Mouse (Mus musculus) liver, embryonic 14.5 days (tissue): ENCODE measurements around the gene Incenp. TPM values are rescaled to one million over a fixed set of nuclear protein-coding genes. Genes with fewer than 3 reads are reported as not detected.
"Not testable (repeated sequence)": the region's sequence is repeated elsewhere in the genome, so short reads cannot be mapped to it uniquely, and the experiment has no call there.

Experiments used
- ATAC-seq: fragments of 200-750 bp; cut with Nextera tagmentation; 2 replicates; pipeline ENCODE4 v1.8.0; 2017; ENCODE audit warnings: moderate number of reproducible peaks, mild to moderate bottlenecking, moderate library complexity; ENCODE audit not compliant: insufficient read depth
- DNase-seq, 3 experiments: peaks; one replicate each; pipeline ENCODE4 v3.0.0-alpha.2; 2012 to 2013; ENCODE audit warnings: low read depth in 3 of 3, low spot score in 3 of 3
- H3K27ac ChIP-seq: fragments of 300-500 bp; sonication (generic); 2 replicates; pipeline ENCODE4 v1.5.1; 2014; ENCODE audit warnings: moderate library complexity, mild to moderate bottlenecking, control low read depth, inconsistent platforms
- H3K27me3 ChIP-seq: fragments of 300-500 bp; sonication (generic); 2 replicates; pipeline ENCODE4 v1.6.1; 2014; ENCODE audit warnings: mild to moderate bottlenecking, low read length, moderate library complexity; ENCODE audit not compliant: control insufficient read depth, insufficient read depth
- H3K36me3 ChIP-seq: fragments of 300-500 bp; sonication (generic); replicated peaks from 2 replicates; pipeline ENCODE4 v1.6.1; 2014; ENCODE audit warnings: low read depth; ENCODE audit not compliant: control insufficient read depth, insufficient read depth
- H3K4me1 ChIP-seq, 2 experiments: fragments of 200-500 bp in 1 of 2; fragments of 300-500 bp in 1 of 2; sonication (generic) in 1 of 2; replicated peaks; 2 replicates each; pipeline ENCODE4 v1.6.1; 2012 to 2014; ENCODE audit warnings: antibody characterized with exemption in 1 of 2, inconsistent platforms in 1 of 2, low read length in 1 of 2; ENCODE audit not compliant: control insufficient read depth in 2 of 2, insufficient read depth in 2 of 2
- H3K4me2 ChIP-seq: fragments of 300-500 bp; sonication (generic); 2 replicates; pipeline ENCODE4 v1.6.1; 2014; ENCODE audit warnings: low read depth, mild to moderate bottlenecking, control low read depth, moderate library complexity
- H3K4me3 ChIP-seq, 2 experiments: fragments of 200-500 bp in 1 of 2; fragments of 300-500 bp in 1 of 2; sonication (generic) in 1 of 2; 2 replicates each; pipeline ENCODE4 v1.5.1; 2012 to 2014; ENCODE audit warnings: low read depth in 2 of 2, low read length in 2 of 2, mild to moderate bottlenecking in 2 of 2, control low read depth in 1 of 2, inconsistent platforms in 1 of 2, moderate library complexity in 1 of 2; ENCODE audit not compliant: insufficient read depth in 1 of 2
- H3K9ac ChIP-seq: fragments of 300-500 bp; sonication (generic); replicated peaks from 2 replicates; pipeline ENCODE4 v1.6.1; 2014; ENCODE audit warnings: mild to moderate bottlenecking, control low read depth, moderate library complexity
- H3K9me3 ChIP-seq: fragments of 300-500 bp; sonication (generic); 2 replicates; pipeline ENCODE4 v1.6.1; 2016; ENCODE audit warnings: low read length, mixed read lengths; ENCODE audit not compliant: control insufficient read depth
- CTCF ChIP-seq: IDR thresholded peaks from 2 replicates; pipeline ENCODE4 v1.5.1; 2016; ENCODE audit warnings: antibody characterized with exemption, low read depth, control low read depth
- EP300 ChIP-seq: IDR thresholded peaks from 2 replicates; pipeline ENCODE4 v1.6.1; 2016; ENCODE audit warnings: antibody characterized with exemption, low read depth
- WGBS: fragments of 180-500 bp; shearing (Covaris S2); extraction: QIAGEN DNeasy Blood & Tissue Kit; methylation state at CpG from one replicate; pipeline ENCODE4 v1.1.7; 2014; ENCODE audit not compliant: insufficient replicate concordance; 5-methylcytosine and 5-hydroxymethylcytosine counted together
- polyA plus RNA-seq, 2 experiments: library from polyadenylated mRNA; depleted of rRNA in 1 of 2; stranded (reverse) in 1 of 2; unstranded in 1 of 2; fragments of >200 nt; fragmentation: Nextera tagmentation in 1 of 2; extraction: Ambion mirVana in 1 of 2; gene quantifications; 2 replicates each; pipeline versions ENCODE4 v1.2.1 to v1.2.3; 2012 to 2014

The Incenp gene
- polyA plus RNA-seq, 2 experiments, result 69.7 to 72.0 TPM

DNA sequence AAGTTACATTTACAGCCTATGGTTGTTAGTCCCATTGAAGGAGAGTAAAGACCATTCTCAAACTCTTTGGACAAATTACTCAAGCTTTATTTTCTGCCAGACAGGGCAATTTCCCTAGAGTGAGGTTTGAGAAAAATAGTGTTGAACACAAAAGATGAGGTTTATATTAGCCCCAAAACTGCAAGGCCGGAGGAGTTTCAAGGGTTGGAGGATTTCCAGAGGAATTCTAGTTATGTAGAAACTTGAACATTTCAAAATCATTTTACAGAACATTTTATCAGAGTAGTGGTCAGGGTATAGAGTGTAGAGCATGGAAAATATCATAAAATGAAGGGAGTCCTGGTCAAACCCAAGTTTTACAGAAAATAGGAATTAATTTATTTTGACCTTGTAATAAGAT is 34.5 kb downstream of the Incenp start:
- ATAC-seq (no peak), DNase-seq (no peak)
- Histone ChIP-seq H3K4me1 (no peaks in the 10 kb centered on the region), H3K27ac (no peak overlapping the region), H3K4me2 (no peak overlapping the region), H3K36me3 (peaks cover 4% of the 10 kb centered on the region; the same call in 1 of the 2 replicates), H3K4me3 (no peak overlapping the region), H3K9ac (no peak overlapping the region), H3K9me3 (no peaks in the 10 kb centered on the region), H3K27me3 (no peaks in the 10 kb centered on the region)
- WGBS, result 74% methylated on average over 1 of the region's 1 CpGs
- TF ChIP-seq EP300, result no peak
- no peak for TF ChIP-seq CTCF

DNA sequence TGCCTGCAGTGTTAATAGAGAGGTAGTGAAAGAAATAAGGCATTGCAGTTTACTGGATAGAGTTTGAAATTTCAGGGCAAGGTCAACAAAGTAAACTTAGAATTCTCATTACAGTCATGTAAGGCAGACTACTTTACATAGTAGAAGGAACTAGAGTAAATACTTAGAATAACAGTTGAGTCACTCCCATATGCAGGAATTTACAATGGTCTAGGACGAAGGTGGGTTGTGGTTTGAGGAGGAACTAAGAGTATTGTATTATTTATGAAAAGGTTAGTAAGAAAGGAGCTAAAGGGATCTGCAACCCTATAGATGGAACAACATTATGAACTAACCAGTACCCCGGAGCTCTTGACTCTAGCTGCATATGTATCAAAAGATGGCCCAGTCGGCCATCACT is 38.5 kb downstream of the Incenp start:
- not testable (repeated sequence) for H3K4me3 ChIP-seq

DNA sequence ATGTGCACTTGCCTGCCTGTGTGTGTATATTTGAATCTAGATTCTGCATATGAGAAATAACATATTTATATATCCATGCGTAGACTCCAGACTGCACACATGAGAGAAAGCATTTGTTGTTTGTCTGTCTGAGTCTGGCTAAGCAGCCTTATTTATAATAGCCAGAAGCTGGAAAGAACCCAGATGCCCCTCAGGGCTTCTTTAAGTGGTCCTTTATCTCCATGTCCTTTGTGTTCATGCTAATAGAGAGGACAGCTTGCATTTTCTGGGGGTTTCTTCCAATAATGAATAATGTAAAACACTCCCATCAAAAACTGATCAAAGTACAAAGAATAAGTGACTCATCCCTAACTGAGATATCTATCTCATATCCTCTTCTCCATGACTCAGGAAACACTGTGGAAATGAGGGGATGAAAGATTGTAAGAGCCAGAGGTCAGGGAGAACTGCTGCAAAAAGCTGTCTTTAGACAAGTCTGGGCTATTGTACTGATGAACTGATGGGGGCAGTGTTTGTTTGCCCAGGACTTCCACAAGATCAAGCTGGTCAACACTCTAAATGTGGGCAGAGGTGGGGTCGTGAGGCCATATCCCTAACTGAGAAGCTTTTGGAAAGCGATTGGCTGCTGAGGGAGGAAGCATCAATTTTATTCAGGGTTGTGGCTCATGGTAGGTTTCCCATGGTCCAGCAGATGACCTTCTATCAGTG is 49.8 kb downstream of the Incenp start:
- TF ChIP-seq CTCF, result 0 out of 2 replicates have a peak, but pooled peaks have one; percentile 6
- ATAC-seq, DNase-seq, H3K4me3 ChIP-seq, H3K27me3 ChIP-seq, H3K27ac ChIP-seq, H3K4me2 ChIP-seq, H3K4me1 ChIP-seq, H3K9me3 ChIP-seq, H3K9ac ChIP-seq, H3K36me3 ChIP-seq: not testable (repeated sequence)
- 52% methylated on average over 3 of the region's 3 CpGs for WGBS

More for the DNA sequence above, 38.5 kb downstream of the Incenp start:
- 63% methylated on average over 2 of the region's 3 CpGs for WGBS
- H3K4me1 ChIP-seq, ATAC-seq, H3K9ac ChIP-seq, H3K9me3 ChIP-seq, H3K4me2 ChIP-seq, DNase-seq, H3K27ac ChIP-seq, H3K27me3 ChIP-seq, H3K36me3 ChIP-seq: not testable (repeated sequence)

DNA sequence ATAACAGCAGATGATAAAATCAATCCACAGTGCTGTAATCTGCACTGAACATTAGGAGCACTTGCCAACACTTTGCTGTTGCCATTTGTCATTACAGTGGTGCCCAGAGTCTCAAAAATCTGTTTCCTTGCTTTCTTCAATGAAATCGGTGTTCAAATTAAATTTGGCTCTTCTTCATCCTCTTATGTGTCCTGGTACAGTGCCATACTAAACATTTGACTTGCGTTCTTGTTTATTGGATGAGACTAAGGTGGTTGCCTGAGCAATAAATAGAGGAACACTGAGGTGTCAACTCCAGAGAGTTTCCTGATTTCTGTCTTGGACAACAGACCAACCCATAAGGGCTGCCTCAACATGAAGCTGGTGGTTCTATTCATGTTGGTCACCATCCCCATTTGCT is 52.1 kb downstream of the Incenp start, which contains the start of gene Scgb2a2:
Gene Scgb2a2, plus strand, starts transcription at position 301 of the 400 bp plus-strand sequence.
- ATAC-seq, result no peak

DNA sequence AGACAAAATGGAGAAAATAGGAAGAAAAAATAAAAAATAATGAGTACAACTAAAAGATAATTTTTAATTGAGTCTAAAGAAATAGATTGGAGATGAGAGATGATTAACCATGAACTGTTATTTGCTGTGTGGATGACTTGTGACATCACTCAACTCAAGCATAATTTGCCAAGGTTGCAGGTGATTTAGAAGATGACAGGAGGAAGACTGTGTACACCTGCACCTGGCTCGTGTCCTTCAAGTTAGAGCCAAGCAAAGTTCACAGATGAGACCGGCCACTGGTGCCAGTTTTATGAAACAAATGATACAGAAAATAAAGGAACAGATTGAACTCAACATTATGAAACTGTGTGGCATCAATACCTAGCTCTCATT is 62.0 kb downstream of the Incenp start:
- TF ChIP-seq CTCF (no peak), EP300 (no peak)
- no peaks in the 10 kb centered on the region for H3K9me3 ChIP-seq
- H3K36me3 ChIP-seq, result no peaks in the 10 kb centered on the region
- H3K4me2 ChIP-seq, result no peak overlapping the region
- H3K4me3 ChIP-seq, result no peak overlapping the region
- H3K27me3 ChIP-seq, result no peaks in the 10 kb centered on the region
- 50% methylated on average over 2 of the region's 2 CpGs for WGBS
- ATAC-seq (no peak), DNase-seq (no peak)
- H3K27ac ChIP-seq, result no peak overlapping the region
- no peaks in the 10 kb centered on the region for H3K4me1 ChIP-seq
- no peak overlapping the region for H3K9ac ChIP-seq

More for the DNA sequence above, 52.1 kb downstream of the Incenp start, which contains the start of gene Scgb2a2:
- no peak within 1 kb of the TSS for H3K4me3 ChIP-seq
- no peaks in the 10 kb centered on the region for H3K4me1 ChIP-seq
- no peak within 1 kb of the TSS for H3K4me2 ChIP-seq
- WGBS, result 60% methylated on average over 2 of the region's 2 CpGs
- no peak within 1 kb of the TSS for H3K9ac ChIP-seq
- TF ChIP-seq CTCF (no peak), EP300 (no peak)
- no peaks in the 10 kb centered on the region for H3K36me3 ChIP-seq
- DNase-seq, result no peak
- H3K27ac ChIP-seq, result no peak within 1 kb of the TSS
- H3K27me3 ChIP-seq, result no peaks in the 10 kb centered on the region
- H3K9me3 ChIP-seq, result no peaks in the 10 kb centered on the region
